Mouse (Mus musculus): ENCODE measurements around the gene Mtor. TPM values are rescaled to one million over a fixed set of nuclear protein-coding genes. Genes with fewer than 3 reads are reported as not detected.

The Mtor gene
- polyA plus RNA-seq, 1 experiment from 2014 or later, result 12.2 TPM

DNA sequence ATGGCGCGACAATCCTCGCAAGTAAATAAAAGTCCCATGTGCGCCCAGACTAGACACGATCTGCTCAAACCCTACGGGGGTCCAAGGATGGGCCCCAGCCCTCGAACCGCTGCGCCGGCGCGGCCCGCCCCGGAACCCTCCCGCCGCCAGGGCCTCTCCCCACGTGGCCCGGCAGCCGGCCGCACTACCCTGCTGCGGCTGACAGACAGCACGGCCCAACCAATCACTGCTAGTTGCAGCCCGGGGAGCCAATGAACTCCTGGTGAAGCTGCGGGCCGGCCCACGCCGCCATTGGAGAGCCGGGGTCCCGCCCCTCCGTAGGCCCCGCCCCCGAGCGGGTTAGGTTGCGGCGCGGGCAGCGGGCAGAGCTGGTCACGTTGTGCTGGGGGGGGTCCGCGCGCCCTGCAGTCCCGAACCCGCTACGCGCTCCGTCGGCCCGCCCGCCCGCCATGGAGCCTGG is 142.8 kb downstream of the Mtor start, which contains the start of gene Srm:
Srm (plus strand) TSS at position 333 of the 460 bp plus-strand sequence.
- Histone ChIP-seq H3K4me3 (ENCODE audit: low read length) (peak within 1 kb of the TSS; percentile 92), H3K36me3 (ENCODE audit: control insufficient read depth, insufficient read depth, low read length) (peaks cover 23% of the 10 kb centered on the region), H3K27me3 (ENCODE audit: control insufficient read depth, insufficient read depth, low read depth, low read length) (no peaks in the 10 kb centered on the region), H3K9me3 (ENCODE audit: control insufficient read depth, low read length) (no peaks in the 10 kb centered on the region), H3K27ac (ENCODE audit: low read length) (peak within 1 kb of the TSS; percentile 77), H3K4me2 (ENCODE audit: low read depth, low read length) (peak within 1 kb of the TSS; percentile 79), H3K4me1 (replicated peaks; ENCODE audit: control insufficient read depth, insufficient read depth, low read length) (peaks cover 18% of the 10 kb centered on the region), H3K9ac (ENCODE audit: low read length) (peak within 1 kb of the TSS; percentile 84)
- peak; percentile 99 for ATAC-seq (ENCODE audit: low read depth)
- under 1% methylated on average over 34 of the region's 50 CpGs for WGBS

DNA sequence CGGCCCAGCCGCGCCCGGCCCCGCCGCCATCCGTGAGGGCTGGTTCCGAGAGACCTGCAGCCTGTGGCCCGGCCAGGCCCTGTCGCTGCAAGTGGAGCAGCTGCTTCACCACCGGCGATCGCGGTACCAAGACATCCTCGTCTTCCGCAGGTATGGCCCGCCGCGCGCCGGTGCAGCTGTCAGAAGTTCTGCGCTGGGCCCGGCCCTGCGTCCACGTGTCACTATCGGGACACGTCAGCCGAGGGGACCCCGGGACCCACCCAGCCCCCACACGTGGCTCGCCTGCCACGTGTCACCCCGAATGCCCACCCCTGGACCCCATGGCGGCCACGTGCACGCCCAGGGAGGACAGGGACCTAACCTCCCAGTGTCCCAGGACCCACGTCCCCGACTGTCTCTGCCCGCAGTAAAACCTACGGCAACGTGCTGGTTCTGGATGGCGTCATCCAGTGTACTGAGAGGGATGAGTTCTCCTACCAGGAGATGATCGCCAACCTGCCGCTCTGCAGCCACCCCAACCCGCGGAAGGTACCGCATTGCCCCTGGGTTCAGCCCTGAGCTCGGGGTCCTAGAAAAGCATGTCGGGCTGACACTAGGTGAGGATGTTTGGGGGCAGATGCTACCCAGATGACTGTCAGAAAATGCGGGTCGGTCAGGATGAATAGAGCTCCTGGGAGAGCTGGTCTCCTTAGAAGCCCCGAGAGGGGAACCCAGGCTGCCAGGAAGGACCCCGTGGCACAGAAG is 143.4 kb downstream of the Mtor start:
- H3K27ac ChIP-seq (ENCODE audit: low read length), result no peak overlapping the region
- H3K4me3 ChIP-seq (ENCODE audit: low read length), result peak overlapping the region; percentile 92
- ATAC-seq (ENCODE audit: low read depth), result peak; percentile 36
- under 1% methylated on average over 53 of the region's 53 CpGs for WGBS
- H3K36me3 ChIP-seq (ENCODE audit: control insufficient read depth, insufficient read depth, low read length), result peaks cover 29% of the 10 kb centered on the region
- H3K9ac ChIP-seq (ENCODE audit: low read length), result peak overlapping the region; percentile 84
- H3K4me1 ChIP-seq (replicated peaks; ENCODE audit: control insufficient read depth, insufficient read depth, low read length), result peaks cover 18% of the 10 kb centered on the region
- H3K27me3 ChIP-seq (ENCODE audit: control insufficient read depth, insufficient read depth, low read depth, low read length), result no peaks in the 10 kb centered on the region
- H3K4me2 ChIP-seq (ENCODE audit: low read depth, low read length), result peak overlapping the region; percentile 79
- no peaks in the 10 kb centered on the region for H3K9me3 ChIP-seq (ENCODE audit: control insufficient read depth, low read length)

DNA sequence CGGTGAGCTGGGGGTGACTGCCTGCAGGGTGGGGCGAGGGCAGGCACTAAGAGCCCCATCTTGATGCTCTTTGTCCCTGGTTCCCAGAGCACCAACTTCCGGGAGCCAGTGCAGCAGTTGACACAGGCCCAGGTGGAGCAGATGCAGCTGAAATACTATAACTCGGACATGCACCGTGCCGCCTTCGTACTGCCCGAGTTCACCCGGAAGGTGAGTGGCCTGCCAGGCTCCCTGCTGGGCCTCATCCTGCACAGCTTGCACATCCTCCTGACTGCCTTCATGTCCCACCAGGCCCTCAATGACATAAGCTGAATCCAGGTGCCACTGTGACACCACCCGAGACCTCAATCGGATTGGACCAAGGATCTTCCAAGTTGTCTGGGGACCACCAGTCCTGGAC is 145.6 kb downstream of the Mtor start:
- ATAC-seq (ENCODE audit: low read depth), result no peak
- peaks cover 38% of the 10 kb centered on the region for H3K36me3 ChIP-seq (ENCODE audit: control insufficient read depth, insufficient read depth, low read length)
- no peaks in the 10 kb centered on the region for H3K27me3 ChIP-seq (ENCODE audit: control insufficient read depth, insufficient read depth, low read depth, low read length)
- no peak overlapping the region for H3K9ac ChIP-seq (ENCODE audit: low read length)
- H3K4me3 ChIP-seq (ENCODE audit: low read length), result no peak overlapping the region
- H3K9me3 ChIP-seq (ENCODE audit: control insufficient read depth, low read length), result peaks cover 4% of the 10 kb centered on the region; the same call in 1 of the 2 replicates
- WGBS, result 95% methylated on average over 11 of the region's 11 CpGs
- H3K27ac ChIP-seq (ENCODE audit: low read length), result no peak overlapping the region
- peaks cover 18% of the 10 kb centered on the region for H3K4me1 ChIP-seq (replicated peaks; ENCODE audit: control insufficient read depth, insufficient read depth, low read length)
- no peak overlapping the region for H3K4me2 ChIP-seq (ENCODE audit: low read depth, low read length)

DNA sequence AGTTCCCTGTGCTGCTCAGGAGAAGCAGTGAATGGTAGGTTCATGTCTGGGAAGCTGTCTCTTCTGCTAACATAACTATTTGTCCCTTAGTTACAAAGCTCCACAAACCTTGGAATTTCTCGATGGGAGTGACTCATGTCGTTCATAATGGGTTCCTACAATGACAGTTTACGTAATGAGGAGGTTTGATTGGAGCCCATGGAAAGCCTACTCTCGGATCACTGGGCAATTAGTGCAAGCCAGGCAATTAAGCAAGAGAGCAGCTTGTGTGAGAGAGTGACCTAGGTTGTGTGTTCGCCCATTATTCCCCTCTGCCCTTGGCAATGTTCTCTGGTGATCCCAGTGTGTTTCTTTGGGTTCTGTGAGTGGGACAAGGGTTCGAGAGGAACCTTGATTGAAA is 147.5 kb downstream of the Mtor start:
- Histone ChIP-seq H3K9ac (ENCODE audit: low read length) (no peak overlapping the region), H3K4me1 (replicated peaks; ENCODE audit: control insufficient read depth, insufficient read depth, low read length) (peaks cover 9% of the 10 kb centered on the region; the same call in 1 of the 2 replicates), H3K4me2 (ENCODE audit: low read depth, low read length) (no peak overlapping the region), H3K36me3 (ENCODE audit: control insufficient read depth, insufficient read depth, low read length) (peaks cover 39% of the 10 kb centered on the region), H3K9me3 (ENCODE audit: control insufficient read depth, low read length) (peaks cover 4% of the 10 kb centered on the region), H3K27me3 (ENCODE audit: control insufficient read depth, insufficient read depth, low read depth, low read length) (no peaks in the 10 kb centered on the region), H3K27ac (ENCODE audit: low read length) (no peak overlapping the region), H3K4me3 (ENCODE audit: low read length) (no peak overlapping the region)
- WGBS, result 79% methylated on average over 6 of the region's 6 CpGs
- no peak for ATAC-seq (ENCODE audit: low read depth)

DNA sequence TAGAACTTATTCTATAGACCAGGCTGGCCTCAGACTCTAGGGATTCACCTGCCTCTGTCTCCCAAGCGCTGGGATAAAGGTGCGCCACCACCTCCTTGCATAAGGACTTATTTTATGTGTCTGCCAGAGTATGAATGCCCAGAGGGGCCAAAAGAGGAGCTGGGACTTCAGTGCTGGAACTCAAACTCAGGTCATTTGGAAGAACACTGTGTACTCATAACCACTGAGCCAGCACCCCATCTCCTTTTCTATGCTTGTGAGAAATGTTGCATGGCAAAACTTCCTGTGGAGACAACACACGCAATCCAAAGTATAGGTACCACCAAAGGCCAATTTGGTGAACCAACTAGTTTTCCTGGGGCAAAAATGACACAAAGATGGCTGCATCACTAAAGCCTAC is 148.3 kb downstream of the Mtor start:
- Histone ChIP-seq H3K4me3 (ENCODE audit: low read length) (no peak overlapping the region), H3K27me3 (ENCODE audit: control insufficient read depth, insufficient read depth, low read depth, low read length) (no peaks in the 10 kb centered on the region), H3K9me3 (ENCODE audit: control insufficient read depth, low read length) (peaks cover 4% of the 10 kb centered on the region), H3K27ac (ENCODE audit: low read length) (no peak overlapping the region), H3K4me1 (replicated peaks; ENCODE audit: control insufficient read depth, insufficient read depth, low read length) (peaks cover 9% of the 10 kb centered on the region; the same call in 1 of the 2 replicates), H3K4me2 (ENCODE audit: low read depth, low read length) (no peak overlapping the region), H3K36me3 (ENCODE audit: control insufficient read depth, insufficient read depth, low read length) (peaks cover 39% of the 10 kb centered on the region), H3K9ac (ENCODE audit: low read length) (no peak overlapping the region)
- 96% methylated on average over 3 of the region's 3 CpGs for WGBS
- no peak for ATAC-seq (ENCODE audit: low read depth)

DNA sequence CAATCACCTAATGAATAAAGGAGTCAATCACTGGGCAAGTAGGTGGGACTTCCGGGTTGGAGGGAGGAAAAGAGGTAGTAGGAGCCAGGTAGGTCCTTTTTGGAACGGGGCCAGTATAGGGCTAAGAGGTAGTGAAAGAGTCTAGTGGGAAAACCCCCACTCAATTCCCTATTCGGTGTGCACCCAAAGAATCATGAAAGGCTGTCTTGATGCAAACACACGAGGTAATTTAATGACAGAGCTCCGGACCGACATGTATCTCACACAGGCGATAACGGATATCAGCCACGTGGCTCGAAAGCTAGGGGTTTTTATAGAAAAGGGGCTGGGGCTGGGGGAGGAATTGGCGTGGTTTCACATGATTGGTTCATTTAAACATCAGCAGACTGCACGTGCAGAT is 150.4 kb downstream of the Mtor start:
- H3K4me3 ChIP-seq (ENCODE audit: low read length), result no peak overlapping the region
- ATAC-seq (ENCODE audit: low read depth), result no peak
- WGBS, result 92% methylated on average over 12 of the region's 12 CpGs
- H3K36me3 ChIP-seq (ENCODE audit: control insufficient read depth, insufficient read depth, low read length), result peaks cover 39% of the 10 kb centered on the region
- no peak overlapping the region for H3K27ac ChIP-seq (ENCODE audit: low read length)
- H3K9me3 ChIP-seq (ENCODE audit: control insufficient read depth, low read length), result peaks cover 4% of the 10 kb centered on the region
- H3K9ac ChIP-seq (ENCODE audit: low read length), result no peak overlapping the region
- no peaks in the 10 kb centered on the region for H3K4me1 ChIP-seq (replicated peaks; ENCODE audit: control insufficient read depth, insufficient read depth, low read length)
- H3K4me2 ChIP-seq (ENCODE audit: low read depth, low read length), result no peak overlapping the region
- no peaks in the 10 kb centered on the region for H3K27me3 ChIP-seq (ENCODE audit: control insufficient read depth, insufficient read depth, low read depth, low read length)

DNA sequence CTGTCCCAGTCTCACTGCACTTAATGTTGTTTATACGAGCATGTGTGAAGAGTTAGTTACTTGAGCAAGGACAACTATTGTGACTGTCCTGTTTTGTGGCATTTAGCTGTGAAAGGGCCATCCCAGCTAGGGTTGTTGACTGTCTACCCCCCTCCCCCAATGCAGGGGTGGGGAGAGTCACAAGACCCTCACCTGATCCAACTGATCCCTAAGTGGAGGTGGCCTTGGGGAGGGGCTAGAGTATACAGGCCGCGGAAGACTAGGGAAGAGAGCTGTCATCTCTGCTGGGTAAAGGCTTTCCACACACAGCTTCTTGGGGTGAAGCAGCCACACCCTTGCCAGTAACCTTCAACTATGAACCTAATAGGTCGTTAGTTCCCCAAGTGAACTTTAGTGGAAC is 151.9 kb downstream of the Mtor start:
- WGBS, result 95% methylated on average over 4 of the region's 4 CpGs
- Histone ChIP-seq H3K4me2 (ENCODE audit: low read depth, low read length) (no peak overlapping the region), H3K9ac (ENCODE audit: low read length) (no peak overlapping the region), H3K36me3 (ENCODE audit: control insufficient read depth, insufficient read depth, low read length) (peaks cover 24% of the 10 kb centered on the region), H3K27ac (ENCODE audit: low read length) (no peak overlapping the region), H3K27me3 (ENCODE audit: control insufficient read depth, insufficient read depth, low read depth, low read length) (no peaks in the 10 kb centered on the region), H3K4me1 (replicated peaks; ENCODE audit: control insufficient read depth, insufficient read depth, low read length) (no peaks in the 10 kb centered on the region), H3K4me3 (ENCODE audit: low read length) (no peak overlapping the region), H3K9me3 (ENCODE audit: control insufficient read depth, low read length) (peaks cover 4% of the 10 kb centered on the region)
- no peak for ATAC-seq (ENCODE audit: low read depth)

DNA sequence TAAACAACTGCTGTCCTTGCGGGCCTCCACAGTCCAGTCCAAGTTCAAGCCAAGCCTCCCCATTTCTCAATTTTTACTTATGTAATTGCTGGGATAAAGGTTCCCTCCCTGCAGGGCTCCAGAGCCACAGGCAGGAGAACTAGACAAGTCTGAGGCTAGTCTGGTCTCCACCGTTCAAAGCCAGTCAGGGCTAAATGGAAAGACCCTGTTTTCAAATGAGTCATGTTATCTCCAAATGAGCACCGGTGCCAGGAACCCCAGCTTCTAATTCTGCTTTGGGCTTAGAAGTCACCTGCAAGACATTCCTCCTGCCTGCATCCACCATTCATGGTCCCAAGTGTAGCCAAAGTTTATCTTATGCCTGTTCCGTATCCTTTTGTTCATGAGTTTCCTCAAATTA is 153.5 kb downstream of the Mtor start:
- no peak overlapping the region for H3K4me3 ChIP-seq (ENCODE audit: low read length)
- no peak overlapping the region for H3K9ac ChIP-seq (ENCODE audit: low read length)
- H3K27ac ChIP-seq (ENCODE audit: low read length), result no peak overlapping the region
- WGBS, result 70% methylated on average over 4 of the region's 4 CpGs
- no peaks in the 10 kb centered on the region for H3K27me3 ChIP-seq (ENCODE audit: control insufficient read depth, insufficient read depth, low read depth, low read length)
- H3K4me1 ChIP-seq (replicated peaks; ENCODE audit: control insufficient read depth, insufficient read depth, low read length), result no peaks in the 10 kb centered on the region
- H3K9me3 ChIP-seq (ENCODE audit: control insufficient read depth, low read length), result peaks cover 4% of the 10 kb centered on the region
- no peak for ATAC-seq (ENCODE audit: low read depth)
- H3K4me2 ChIP-seq (ENCODE audit: low read depth, low read length), result no peak overlapping the region
- peaks cover 9% of the 10 kb centered on the region; the same call in 1 of the 2 replicates for H3K36me3 ChIP-seq (ENCODE audit: control insufficient read depth, insufficient read depth, low read length)

DNA sequence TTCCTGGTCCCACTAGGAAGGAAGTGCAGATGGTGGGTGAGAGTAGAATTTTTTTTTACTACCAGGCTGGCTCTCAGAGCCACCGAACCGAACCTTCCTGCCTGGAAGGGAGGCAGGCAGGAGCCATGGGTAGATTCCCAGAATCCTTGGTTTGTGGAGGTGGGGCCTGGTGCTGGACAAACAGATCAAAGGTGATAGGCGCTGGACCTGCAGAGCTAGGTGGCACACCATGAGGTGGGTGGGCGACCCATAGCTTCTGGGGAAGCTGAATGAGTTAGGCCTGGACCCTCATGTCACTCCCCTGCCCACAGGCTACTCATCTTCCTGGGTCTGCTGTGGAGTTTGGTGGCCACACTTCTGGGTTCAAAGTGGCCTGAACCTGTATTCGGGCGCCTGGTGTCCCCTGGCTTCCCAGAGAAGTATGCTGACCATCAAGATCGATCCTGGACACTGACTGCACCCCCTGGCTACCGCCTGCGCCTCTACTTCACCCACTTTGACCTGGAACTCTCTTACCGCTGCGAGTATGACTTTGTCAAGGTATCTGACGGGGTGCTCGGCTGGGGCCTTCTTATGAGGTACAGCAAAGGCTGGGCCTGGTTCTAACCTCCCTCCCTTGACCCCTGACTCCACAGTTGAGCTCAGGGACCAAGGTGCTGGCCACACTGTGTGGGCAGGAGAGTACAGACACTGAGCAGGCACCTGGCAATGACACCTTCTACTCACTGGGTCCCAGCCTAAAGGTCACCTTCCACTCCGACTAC is 154.1 kb downstream of the Mtor start, which contains the start of gene Masp2:
Masp2 (plus strand) TSS at position 198 of the 764 bp plus-strand sequence.
- 84% methylated on average over 14 of the region's 14 CpGs for WGBS
- H3K27me3 ChIP-seq (ENCODE audit: control insufficient read depth, insufficient read depth, low read depth, low read length), result no peaks in the 10 kb centered on the region
- H3K4me1 ChIP-seq (replicated peaks; ENCODE audit: control insufficient read depth, insufficient read depth, low read length), result no peaks in the 10 kb centered on the region
- no peak within 1 kb of the TSS for H3K9ac ChIP-seq (ENCODE audit: low read length)
- no peak within 1 kb of the TSS for H3K4me2 ChIP-seq (ENCODE audit: low read depth, low read length)
- ATAC-seq (ENCODE audit: low read depth), result no peak
- peaks cover 6% of the 10 kb centered on the region; the same call in 1 of the 2 replicates for H3K36me3 ChIP-seq (ENCODE audit: control insufficient read depth, insufficient read depth, low read length)
- no peak within 1 kb of the TSS for H3K27ac ChIP-seq (ENCODE audit: low read length)
- H3K9me3 ChIP-seq (ENCODE audit: control insufficient read depth, low read length), result peaks cover 4% of the 10 kb centered on the region
- H3K4me3 ChIP-seq (ENCODE audit: low read length), result no peak within 1 kb of the TSS

Data from lung, embryonic 16.5 days (tissue).